Mouse (Mus musculus) hindbrain, embryonic 16.5 days (tissue): ENCODE data around the gene Klhl36. TPM values are rescaled to one million over a fixed set of nuclear protein-coding genes. Genes with fewer than 3 reads are reported as not detected.

Experiments used
- ATAC-seq: fragments of 200-750 bp; cut with Nextera tagmentation; 2 replicates; pipeline ENCODE4 v1.8.0; 2017; ENCODE audit warnings: moderate TSS enrichment, moderate library complexity
- H3K27ac ChIP-seq: fragments of 300-500 bp; sonication (generic); 2 replicates; pipeline ENCODE4 v1.5.1; 2014; ENCODE audit warnings: low read depth, mild to moderate bottlenecking, control low read depth, low read length, moderate library complexity
- H3K27me3 ChIP-seq: fragments of 300-500 bp; sonication (generic); replicated peaks from 2 replicates; pipeline ENCODE4 v1.6.1; 2014; ENCODE audit warnings: low read length; ENCODE audit not compliant: control insufficient read depth, insufficient read depth
- H3K36me3 ChIP-seq: fragments of 300-500 bp; sonication (generic); 2 replicates; pipeline ENCODE4 v1.6.1; 2014; ENCODE audit warnings: mild to moderate bottlenecking, low read length, moderate library complexity, mixed read lengths; ENCODE audit not compliant: control insufficient read depth, insufficient read depth
- H3K4me1 ChIP-seq: fragments of 300-500 bp; sonication (generic); 2 replicates; pipeline ENCODE4 v1.6.1; 2014; ENCODE audit warnings: low read depth, low read length; ENCODE audit not compliant: control insufficient read depth, insufficient read depth
- H3K4me2 ChIP-seq: fragments of 300-500 bp; sonication (generic); 2 replicates; pipeline ENCODE4 v1.6.1; 2014; ENCODE audit warnings: mild to moderate bottlenecking, low read length, control low read depth, moderate library complexity
- H3K4me3 ChIP-seq: fragments of 300-500 bp; sonication (generic); 2 replicates; pipeline ENCODE4 v1.5.1; 2014; ENCODE audit warnings: mild to moderate bottlenecking, low read length, control low read depth, moderate library complexity
- H3K9ac ChIP-seq: fragments of 300-500 bp; sonication (generic); 2 replicates; pipeline ENCODE4 v1.6.1; 2014; ENCODE audit warnings: low read depth, mild to moderate bottlenecking, control low read depth, low read length, moderate library complexity
- H3K9me3 ChIP-seq: fragments of 300-500 bp; sonication (generic); 2 replicates; pipeline ENCODE4 v1.6.1; 2014; ENCODE audit warnings: mild to moderate bottlenecking, low read length, moderate library complexity; ENCODE audit not compliant: control insufficient read depth
- WGBS: fragments of 180-500 bp; shearing (Covaris S2); extraction: QIAGEN DNeasy Blood & Tissue Kit; methylation state at CpG from one replicate; pipeline ENCODE4 v1.1.7; 2014; 5-methylcytosine and 5-hydroxymethylcytosine counted together
- polyA plus RNA-seq: library from polyadenylated mRNA; unstranded; fragments of >200 nt; fragmentation: Nextera tagmentation; extraction: Ambion mirVana; gene quantifications from 2 replicates; pipeline ENCODE4 v1.2.1, GENCODE M21; 2015

Gene Klhl36
- polyA plus RNA-seq, 1 experiment from 2014 or later: 20.5 TPM

GRCm38 (mm10) chr8:119831336-119831995, 30.6 kb upstream of the Klhl36 start:
- Histone ChIP-seq H3K4me2 (peak overlapping the region; percentile 37), H3K27me3 (no peaks in the 10 kb centered on the region), H3K4me3 (no peak overlapping the region), H3K36me3 (peaks cover 5% of the 10 kb centered on the region; the same call in 1 of the 2 replicates), H3K9ac (peak overlapping the region; percentile 47), H3K9me3 (no peaks in the 10 kb centered on the region), H3K27ac (peak overlapping the region; percentile 31; the same call in 1 of the 2 replicates), H3K4me1 (peaks cover 58% of the 10 kb centered on the region)
- 23% methylated on average over 20 of the region's 20 CpGs for WGBS
- ATAC-seq: peak; percentile 62

- Histone ChIP-seq H3K27me3 (no peaks in the 10 kb centered on the region), H3K9me3 (no peaks in the 10 kb centered on the region), H3K4me1 (peaks cover 65% of the 10 kb centered on the region), H3K4me2 (peak overlapping the region; percentile 37), H3K9ac (peak overlapping the region; percentile 47), H3K27ac (peak overlapping the region; percentile 66), H3K4me3 (no peak overlapping the region), H3K36me3 (peaks cover 5% of the 10 kb centered on the region; the same call in 1 of the 2 replicates)
- ATAC-seq: peak; percentile 6; the same call in 1 of the 2 replicates
- 48% methylated on average over 7 of the region's 7 CpGs for WGBS
Observed at GRCm38 (mm10) chr8:119832101-119832617, 29.9 kb upstream of the Klhl36 start.

DNA sequence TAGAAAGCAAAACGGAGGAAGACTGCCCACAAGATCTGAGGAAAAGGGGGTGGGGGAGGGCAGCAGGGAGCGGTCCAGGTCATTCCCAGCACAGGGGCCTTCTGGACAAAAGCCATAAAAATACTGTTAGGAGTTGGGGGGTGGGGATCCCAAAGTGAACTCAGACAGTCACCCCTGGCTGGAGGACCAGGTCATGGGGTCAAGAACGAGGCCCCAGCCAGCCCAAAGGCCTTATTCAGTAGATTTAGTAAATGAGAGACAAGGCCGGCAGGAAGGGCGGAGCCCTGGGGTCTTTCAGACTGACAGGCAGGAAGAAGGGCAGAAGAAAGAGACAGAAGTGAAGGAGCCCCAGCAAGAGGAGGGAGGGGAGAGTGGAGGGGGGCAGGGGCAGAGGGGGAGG, 29.1 kb upstream of the Klhl36 start:
- Histone ChIP-seq H3K27me3 (no peaks in the 10 kb centered on the region), H3K4me1 (peaks cover 73% of the 10 kb centered on the region), H3K4me2 (no peak overlapping the region), H3K27ac (peak overlapping the region; percentile 25), H3K9ac (no peak overlapping the region), H3K9me3 (no peaks in the 10 kb centered on the region), H3K36me3 (peaks cover 5% of the 10 kb centered on the region; the same call in 1 of the 2 replicates), H3K4me3 (no peak overlapping the region)
- WGBS: 19% methylated on average over 5 of the region's 5 CpGs
- ATAC-seq: no peak

DNA sequence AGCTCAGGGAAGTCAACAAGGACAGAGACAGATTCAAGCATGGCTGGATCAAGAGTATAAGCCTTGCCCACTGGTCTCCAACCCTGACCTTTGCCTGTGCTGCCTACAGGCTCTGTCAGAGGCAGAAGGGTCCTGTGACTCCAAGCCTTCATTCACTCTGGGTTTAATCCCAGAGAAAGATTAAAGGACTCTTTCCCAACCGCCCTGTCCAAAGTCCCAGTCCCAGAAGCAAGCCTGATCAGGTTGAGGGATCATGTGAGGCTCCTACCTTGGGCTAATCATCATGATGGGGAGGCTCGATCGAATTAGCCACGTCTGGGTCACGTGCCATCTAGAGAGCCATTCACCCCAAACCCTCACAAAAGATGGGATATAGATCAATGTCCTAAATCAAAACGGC, 27.4 kb upstream of the Klhl36 start:
- H3K9ac ChIP-seq: no peak overlapping the region

GRCm38 (mm10) chr8:119835270-119835669, 26.8 kb upstream of the Klhl36 start:
- Histone ChIP-seq H3K27ac (no peak overlapping the region), H3K4me2 (no peak overlapping the region), H3K4me3 (no peak overlapping the region), H3K9ac (no peak overlapping the region), H3K4me1 (peaks cover 68% of the 10 kb centered on the region), H3K9me3 (no peaks in the 10 kb centered on the region), H3K27me3 (no peaks in the 10 kb centered on the region), H3K36me3 (peaks cover 5% of the 10 kb centered on the region; the same call in 1 of the 2 replicates)
- WGBS: 79% methylated on average over 5 of the region's 5 CpGs
- ATAC-seq: no peak

More for the DNA sequence above, 27.4 kb upstream of the Klhl36 start:
- Histone ChIP-seq H3K4me3 (no peak overlapping the region), H3K27me3 (no peaks in the 10 kb centered on the region), H3K9me3 (no peaks in the 10 kb centered on the region), H3K36me3 (peaks cover 5% of the 10 kb centered on the region; the same call in 1 of the 2 replicates), H3K4me2 (no peak overlapping the region), H3K4me1 (peaks cover 72% of the 10 kb centered on the region), H3K27ac (no peak overlapping the region)
- no peak for ATAC-seq
- 85% methylated on average over 6 of the region's 6 CpGs for WGBS

DNA sequence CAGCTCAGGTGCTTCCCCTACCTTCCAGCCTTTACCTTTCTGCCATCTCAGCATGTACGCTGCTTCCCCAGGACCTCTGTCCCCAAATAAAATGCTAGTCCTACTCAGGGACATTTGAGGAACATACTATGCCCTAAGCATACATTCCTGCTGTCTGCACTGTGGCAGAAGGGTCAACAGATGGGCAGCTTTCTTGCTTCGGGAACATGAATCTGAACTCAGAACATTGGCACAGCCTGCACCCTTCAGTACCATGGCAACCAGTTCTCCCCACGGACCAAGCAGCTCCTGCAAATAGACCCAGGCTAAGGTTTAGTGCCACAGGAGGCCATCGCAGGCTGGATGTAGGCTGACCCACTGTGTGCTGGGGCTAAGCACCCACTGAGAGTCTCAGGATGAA, 25.2 kb upstream of the Klhl36 start:
- 62% methylated on average over 4 of the region's 4 CpGs for WGBS
- H3K9me3 ChIP-seq: no peaks in the 10 kb centered on the region
- H3K4me1 ChIP-seq: peaks cover 59% of the 10 kb centered on the region
- H3K27me3 ChIP-seq: no peaks in the 10 kb centered on the region
- ATAC-seq: no peak
- peaks cover 5% of the 10 kb centered on the region; the same call in 1 of the 2 replicates for H3K36me3 ChIP-seq
- no peak overlapping the region for H3K27ac ChIP-seq
- no peak overlapping the region for H3K9ac ChIP-seq
- no peak overlapping the region; the same call in 1 of the 2 replicates for H3K4me3 ChIP-seq
- H3K4me2 ChIP-seq: peak overlapping the region; percentile 66

DNA sequence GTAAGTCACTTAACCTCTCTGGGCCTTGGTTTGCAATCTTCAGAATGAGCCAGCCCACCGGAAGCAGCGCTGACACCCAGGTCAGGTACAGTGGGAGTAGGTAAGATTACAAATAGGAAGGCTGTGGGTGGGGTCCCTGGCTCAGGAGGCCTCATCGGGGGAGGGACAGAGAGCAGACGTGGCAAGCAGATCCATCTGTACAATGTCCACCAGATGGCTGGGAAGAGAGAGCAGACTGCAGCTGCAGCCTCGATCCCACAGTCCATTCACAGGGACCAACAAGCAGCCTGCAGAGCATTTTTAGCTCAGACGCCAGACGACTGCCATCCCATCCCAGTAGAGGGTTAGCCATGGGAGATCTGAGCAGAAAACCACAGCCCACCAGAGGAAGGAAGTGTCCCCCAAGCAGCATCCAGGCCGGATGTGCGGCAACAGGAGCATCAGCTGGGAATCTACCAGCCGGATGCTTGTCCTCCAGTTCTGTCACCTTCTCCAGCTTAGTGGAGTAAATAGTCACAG, 24.5 kb upstream of the Klhl36 start:
- Histone ChIP-seq H3K4me1 (peaks cover 51% of the 10 kb centered on the region), H3K9ac (peak overlapping the region; percentile 44), H3K27me3 (no peaks in the 10 kb centered on the region), H3K4me3 (peak overlapping the region; percentile 91), H3K9me3 (no peaks in the 10 kb centered on the region), H3K27ac (peak overlapping the region; percentile 0; the same call in 1 of the 2 replicates), H3K4me2 (peak overlapping the region; percentile 66), H3K36me3 (peaks cover 5% of the 10 kb centered on the region; the same call in 1 of the 2 replicates)
- no peak for ATAC-seq
- 35% methylated on average over 10 of the region's 10 CpGs for WGBS

DNA sequence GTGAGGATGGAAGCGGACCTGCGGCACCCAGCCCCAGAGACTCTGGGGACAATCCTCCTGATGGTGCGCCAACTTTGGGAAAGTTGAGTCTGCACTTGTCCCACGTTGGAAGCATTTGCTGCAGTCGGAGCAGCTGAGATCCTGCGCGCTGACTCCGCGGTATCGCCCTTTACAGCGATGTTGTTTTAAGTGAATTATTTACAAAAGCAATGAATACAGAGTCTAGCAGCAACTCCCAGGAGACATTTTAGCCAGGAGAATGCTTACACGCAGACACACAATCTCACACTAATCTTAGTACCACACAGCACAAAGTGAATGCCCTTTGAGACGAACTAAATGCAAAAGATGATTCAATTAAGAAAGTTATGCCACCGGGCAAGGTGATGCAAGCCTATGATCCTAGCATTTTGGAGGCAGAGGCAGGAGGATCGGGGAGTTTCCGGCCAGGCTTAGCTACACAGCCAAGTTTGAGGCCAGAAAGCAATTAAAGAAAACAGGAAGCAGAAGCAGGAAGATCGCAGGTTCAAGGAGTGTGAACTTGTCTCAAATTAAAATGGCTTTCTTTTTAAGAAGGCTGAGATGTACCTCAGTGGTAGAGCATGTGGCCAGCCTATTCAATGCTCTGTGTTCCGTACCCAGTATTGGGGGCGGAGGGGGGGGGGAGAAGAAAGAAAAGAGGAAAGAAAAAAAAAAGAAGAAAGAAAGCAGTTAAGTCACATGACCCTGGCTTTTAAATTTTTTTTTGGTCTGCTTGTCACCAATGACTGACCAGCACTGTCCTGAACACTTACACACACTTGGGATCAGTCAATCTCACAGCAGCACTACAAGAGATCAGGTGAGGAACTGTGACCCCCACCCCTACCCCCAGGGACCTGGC, 23.7 kb upstream of the Klhl36 start:
- H3K27me3 ChIP-seq: no peaks in the 10 kb centered on the region
- no peak overlapping the region for H3K27ac ChIP-seq
- peak overlapping the region; percentile 66 for H3K4me2 ChIP-seq
- H3K4me1 ChIP-seq: peaks cover 44% of the 10 kb centered on the region
- H3K9me3 ChIP-seq: no peaks in the 10 kb centered on the region
- peak overlapping the region; percentile 91 for H3K4me3 ChIP-seq
- peak overlapping the region; percentile 92 for H3K9ac ChIP-seq
- H3K36me3 ChIP-seq: peaks cover 5% of the 10 kb centered on the region; the same call in 1 of the 2 replicates
- ATAC-seq: no peak
- WGBS: 58% methylated on average over 19 of the region's 19 CpGs
